Mouse (Mus musculus): ENCODE results near the gene Prdm16.

DNA sequence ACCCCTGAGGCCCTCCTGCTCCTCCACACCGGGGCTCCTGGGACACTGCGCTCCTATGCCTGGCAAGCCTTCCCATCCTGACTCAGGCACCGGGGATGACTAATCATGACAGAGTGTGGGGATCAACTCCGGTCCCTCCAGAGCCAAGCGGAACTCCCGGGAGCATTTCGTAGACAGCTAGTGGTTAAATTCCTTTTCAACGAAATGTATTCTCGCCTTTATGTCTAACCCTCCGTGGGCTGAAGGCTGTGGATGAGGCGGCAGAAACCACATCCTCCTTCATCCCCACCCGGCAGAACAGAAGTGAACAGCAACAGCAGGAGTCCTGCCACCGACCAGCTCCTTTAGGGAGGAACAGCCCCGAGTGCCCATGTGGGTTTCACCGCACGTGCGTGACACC is 211.4 kb downstream of the Prdm16 start:
- TF ChIP-seq CTCF (IDR thresholded peaks at IDR 0.05; ENCODE audit: low read depth) (no peak), EP300 (IDR thresholded peaks at IDR 0.05; ENCODE audit: low read depth) (no peak)

Measured in liver, postnatal 0 days (tissue).